Mouse (Mus musculus): ENCODE results near the gene Galnt14. TPM values are rescaled to one million over a fixed set of nuclear protein-coding genes. Genes with fewer than 3 reads are reported as not detected.

Gene Galnt14
- not detected in 2 replicates for polyA plus RNA-seq (2012; ENCODE audit: insufficient read depth, insufficient read length, missing spikeins)

- Histone ChIP-seq H3K4me1 (ENCODE audit: control insufficient read depth, insufficient read depth, insufficient read length, low read length) (no peaks in the 10 kb centered on the region), H3K27ac (replicated peaks; ENCODE audit: low read depth, low read length) (no peak within 1 kb of the TSS), H3K4me3 (ENCODE audit: insufficient read depth, low read depth, low read length) (peak within 1 kb of the TSS; percentile 40)
Measured at GRCm38 (mm10) chr17:73710042-73710911, at the start of gene Galnt14. Gene Galnt14, minus strand, starts transcription at chr17:73710453.

GRCm38 (mm10) chr17:73743681-73744311 is 33.5 kb upstream of the Galnt14 start:
- no peak overlapping the region for H3K4me3 ChIP-seq (ENCODE audit: insufficient read depth, low read depth, low read length)
- H3K4me1 ChIP-seq (ENCODE audit: control insufficient read depth, insufficient read depth, insufficient read length, low read length), result no peaks in the 10 kb centered on the region
- no peak overlapping the region for H3K27ac ChIP-seq (replicated peaks; ENCODE audit: low read depth, low read length)

GRCm38 (mm10) chr17:73723885-73724682 is 13.8 kb upstream of the Galnt14 start:
- Histone ChIP-seq H3K27ac (replicated peaks; ENCODE audit: low read depth, low read length) (no peak overlapping the region), H3K4me3 (ENCODE audit: insufficient read depth, low read depth, low read length) (no peak overlapping the region), H3K4me1 (ENCODE audit: control insufficient read depth, insufficient read depth, insufficient read length, low read length) (no peaks in the 10 kb centered on the region)

- Histone ChIP-seq H3K27ac (replicated peaks; ENCODE audit: low read depth, low read length) (no peak overlapping the region), H3K4me3 (ENCODE audit: insufficient read depth, low read depth, low read length) (no peak overlapping the region), H3K4me1 (ENCODE audit: control insufficient read depth, insufficient read depth, insufficient read length, low read length) (no peaks in the 10 kb centered on the region)
Measured at GRCm38 (mm10) chr17:73719021-73719748, 8.9 kb upstream of the Galnt14 start.

DNA sequence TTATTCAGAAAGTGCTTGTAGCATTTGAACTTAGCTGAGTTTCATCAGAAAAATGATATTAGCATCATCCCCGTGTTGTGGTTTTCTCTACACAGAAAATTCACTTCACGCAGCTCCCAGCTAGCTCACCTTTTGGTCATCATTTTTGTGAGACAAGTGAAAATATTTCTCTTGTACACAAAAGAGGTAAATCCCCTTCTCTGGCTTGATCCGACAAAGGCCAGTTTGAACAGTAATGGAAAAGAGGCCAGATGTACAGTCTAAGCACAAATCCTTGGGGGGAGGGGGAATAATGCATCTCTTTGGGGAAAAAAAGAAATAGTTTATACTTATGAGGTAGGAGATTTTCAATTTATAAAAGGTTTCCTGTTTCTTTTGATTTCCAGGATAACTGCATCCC is 6.4 kb upstream of the Galnt14 start:
- no peak overlapping the region for H3K4me3 ChIP-seq (ENCODE audit: insufficient read depth, low read depth, low read length)
- no peaks in the 10 kb centered on the region for H3K4me1 ChIP-seq (ENCODE audit: control insufficient read depth, insufficient read depth, insufficient read length, low read length)
- H3K27ac ChIP-seq (replicated peaks; ENCODE audit: low read depth, low read length), result no peak overlapping the region

GRCm38 (mm10) chr17:73714440-73715221 is 4.4 kb upstream of the Galnt14 start:
- no peaks in the 10 kb centered on the region for H3K4me1 ChIP-seq (ENCODE audit: control insufficient read depth, insufficient read depth, insufficient read length, low read length)
- H3K27ac ChIP-seq (replicated peaks; ENCODE audit: low read depth, low read length), result no peak overlapping the region
- no peak overlapping the region for H3K4me3 ChIP-seq (ENCODE audit: insufficient read depth, low read depth, low read length)

GRCm38 (mm10) chr17:73713347-73713746 is 3.1 kb upstream of the Galnt14 start:
- no peak overlapping the region for H3K27ac ChIP-seq (replicated peaks; ENCODE audit: low read depth, low read length)
- no peaks in the 10 kb centered on the region for H3K4me1 ChIP-seq (ENCODE audit: control insufficient read depth, insufficient read depth, insufficient read length, low read length)
- H3K4me3 ChIP-seq (ENCODE audit: insufficient read depth, low read depth, low read length), result no peak overlapping the region

- Histone ChIP-seq H3K4me1 (ENCODE audit: control insufficient read depth, insufficient read depth, insufficient read length, low read length) (no peaks in the 10 kb centered on the region), H3K27ac (replicated peaks; ENCODE audit: low read depth, low read length) (no peak overlapping the region), H3K4me3 (ENCODE audit: insufficient read depth, low read depth, low read length) (no peak overlapping the region)
Measured at GRCm38 (mm10) chr17:73711919-73712318, 1.7 kb upstream of the Galnt14 start.

GRCm38 (mm10) chr17:73709131-73710041 is 867 bp downstream of the Galnt14 start:
- Histone ChIP-seq H3K27ac (replicated peaks; ENCODE audit: low read depth, low read length) (no peak overlapping the region), H3K4me1 (ENCODE audit: control insufficient read depth, insufficient read depth, insufficient read length, low read length) (no peaks in the 10 kb centered on the region), H3K4me3 (ENCODE audit: insufficient read depth, low read depth, low read length) (0 out of 2 replicates have a peak overlapping the region, but pooled peaks have one; percentile 12)

- Histone ChIP-seq H3K4me1 (ENCODE audit: control insufficient read depth, insufficient read depth, insufficient read length, low read length) (no peaks in the 10 kb centered on the region), H3K4me3 (ENCODE audit: insufficient read depth, low read depth, low read length) (no peak overlapping the region), H3K27ac (replicated peaks; ENCODE audit: low read depth, low read length) (no peak overlapping the region)
Measured at GRCm38 (mm10) chr17:73708451-73708850, 1.8 kb downstream of the Galnt14 start.

GRCm38 (mm10) chr17:73703571-73703970 is 6.7 kb downstream of the Galnt14 start:
- no peak overlapping the region for H3K4me3 ChIP-seq (ENCODE audit: insufficient read depth, low read depth, low read length)

DNA sequence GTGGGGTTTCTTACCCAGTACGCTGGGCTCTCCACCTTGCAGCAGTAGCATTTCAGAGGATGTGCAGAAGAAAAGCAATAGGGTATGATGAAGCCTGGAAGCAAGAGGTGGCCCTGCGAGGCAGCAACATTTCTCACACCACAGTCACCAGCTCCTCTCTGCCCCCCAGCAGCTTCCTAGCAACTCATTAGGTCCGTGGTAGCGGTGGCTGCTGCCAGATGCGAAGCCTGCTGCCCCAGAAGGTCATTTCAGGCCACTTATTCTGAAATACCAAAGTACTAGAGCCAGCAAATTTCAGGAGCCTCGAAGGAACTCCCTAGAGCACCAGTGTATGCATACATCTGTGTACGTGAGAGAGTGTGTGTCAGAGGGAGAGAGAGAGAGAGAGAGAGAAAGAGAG is 9.2 kb downstream of the Galnt14 start:
- Histone ChIP-seq H3K4me3 (ENCODE audit: insufficient read depth, low read depth, low read length) (no peak overlapping the region), H3K27ac (replicated peaks; ENCODE audit: low read depth, low read length) (no peak overlapping the region), H3K4me1 (ENCODE audit: control insufficient read depth, insufficient read depth, insufficient read length, low read length) (no peaks in the 10 kb centered on the region)

More at GRCm38 (mm10) chr17:73703571-73703970, 6.7 kb downstream of the Galnt14 start:
- Histone ChIP-seq H3K4me1 (ENCODE audit: control insufficient read depth, insufficient read depth, insufficient read length, low read length) (no peaks in the 10 kb centered on the region), H3K27ac (replicated peaks; ENCODE audit: low read depth, low read length) (no peak overlapping the region)

DNA sequence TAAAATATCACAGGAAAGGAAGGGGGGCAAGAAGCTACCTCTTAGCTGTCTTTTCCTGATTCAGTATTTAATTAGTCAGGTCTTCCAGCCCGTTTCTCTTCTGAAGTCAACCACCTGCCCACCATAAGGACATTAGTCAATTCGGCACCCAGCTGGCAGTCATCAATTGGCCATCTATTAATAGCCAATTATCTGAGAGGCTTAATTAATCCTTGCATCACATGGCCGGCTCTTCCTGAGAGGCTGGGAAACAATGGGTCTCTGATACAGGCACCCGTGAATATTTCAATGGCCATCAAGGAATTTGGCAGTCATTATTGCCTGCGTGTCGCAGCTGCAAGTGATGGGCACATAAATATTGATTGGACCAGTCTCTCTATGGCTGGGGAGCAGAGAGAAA is 10.4 kb downstream of the Galnt14 start:
- H3K4me3 ChIP-seq (ENCODE audit: insufficient read depth, low read depth, low read length), result no peak overlapping the region
- H3K27ac ChIP-seq (replicated peaks; ENCODE audit: low read depth, low read length), result no peak overlapping the region
- no peaks in the 10 kb centered on the region for H3K4me1 ChIP-seq (ENCODE audit: control insufficient read depth, insufficient read depth, insufficient read length, low read length)

Data from brown adipose tissue, adult 24 weeks (tissue).